Mouse (Mus musculus): ENCODE data around the gene Sdk1. TPM values are rescaled to one million over a fixed set of nuclear protein-coding genes. Genes with fewer than 3 reads are reported as not detected.

Gene Sdk1
- total and polyA plus RNA-seq, 2 experiments: 0.18 to 0.27 TPM

DNA sequence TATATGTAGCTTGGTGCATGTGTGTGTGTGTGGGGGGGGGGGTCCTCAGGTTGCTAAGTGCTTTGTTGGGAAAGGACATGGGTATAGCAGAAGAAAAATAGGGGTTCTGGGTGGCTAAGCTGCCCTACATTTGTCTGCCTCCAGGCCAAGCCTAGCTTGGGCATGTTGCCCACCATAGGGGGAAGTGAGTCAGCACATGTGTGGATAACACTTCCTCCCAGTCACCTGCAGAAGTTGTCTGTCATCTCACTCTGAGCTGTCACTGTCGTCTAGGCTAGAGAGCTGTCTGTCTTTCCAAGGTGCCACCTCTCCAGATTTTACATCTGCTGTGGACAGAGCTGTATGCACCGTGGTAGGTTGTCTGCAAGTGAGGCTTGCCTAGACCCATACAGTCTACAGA, 539.9 kb downstream of the Sdk1 start:
- 69% methylated on average over 2 of the region's 2 CpGs for WGBS
- Histone ChIP-seq H3K4me1 (ENCODE audit: control insufficient read depth, insufficient read depth, low read length) (no peaks in the 10 kb centered on the region), H3K79me2 (ENCODE audit: control insufficient read depth, insufficient read depth, low read length) (no peaks in the 10 kb centered on the region), H3K36me3 (ENCODE audit: control insufficient read depth, insufficient read depth, low read length) (no peaks in the 10 kb centered on the region), H3K4me3 (ENCODE audit: insufficient read depth, low read depth, low read length) (no peak overlapping the region), H3K27ac (replicated peaks; ENCODE audit: insufficient read depth, low read depth, low read length) (no peak overlapping the region), H3K9ac (ENCODE audit: low read depth, low read length) (no peak overlapping the region), H3K27me3 (ENCODE audit: control insufficient read depth, insufficient read depth, low read length) (no peaks in the 10 kb centered on the region)
- TF ChIP-seq CTCF (IDR thresholded peaks at IDR 0.05; ENCODE audit: low read depth, low read length) (no peak), POLR2A (IDR thresholded peaks at IDR 0.05; ENCODE audit: extremely low read depth, insufficient read depth, low read length) (no peak)
- DNase-seq (ENCODE audit: extremely low read depth, low read depth, low spot score): no peak

DNA sequence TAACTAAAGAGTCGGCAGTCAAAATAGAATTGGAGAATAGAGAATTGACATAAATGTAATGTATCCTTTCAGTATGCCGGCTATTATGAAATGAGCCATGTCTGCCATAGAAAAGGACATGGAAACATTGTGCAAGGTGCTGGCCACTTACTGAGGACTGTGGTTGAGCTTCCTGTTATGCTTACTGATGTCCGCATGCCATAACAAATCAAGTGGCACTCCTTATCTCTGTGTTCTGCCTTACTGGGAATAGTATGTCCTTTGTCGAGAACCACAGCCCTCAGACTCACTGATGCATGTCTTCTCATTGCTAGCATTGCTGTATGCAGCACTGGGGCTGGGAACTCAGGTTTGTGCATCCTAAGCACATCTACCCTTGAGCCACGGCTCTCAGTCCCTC, 541.0 kb downstream of the Sdk1 start:
- Histone ChIP-seq H3K4me3 (ENCODE audit: insufficient read depth, low read depth, low read length) (no peak overlapping the region), H3K79me2 (ENCODE audit: control insufficient read depth, insufficient read depth, low read length) (no peaks in the 10 kb centered on the region), H3K27ac (replicated peaks; ENCODE audit: insufficient read depth, low read depth, low read length) (no peak overlapping the region), H3K36me3 (ENCODE audit: control insufficient read depth, insufficient read depth, low read length) (no peaks in the 10 kb centered on the region), H3K27me3 (ENCODE audit: control insufficient read depth, insufficient read depth, low read length) (no peaks in the 10 kb centered on the region), H3K4me1 (ENCODE audit: control insufficient read depth, insufficient read depth, low read length) (no peaks in the 10 kb centered on the region), H3K9ac (ENCODE audit: low read depth, low read length) (no peak overlapping the region)
- TF ChIP-seq POLR2A (IDR thresholded peaks at IDR 0.05; ENCODE audit: extremely low read depth, insufficient read depth, low read length) (no peak), CTCF (IDR thresholded peaks at IDR 0.05; ENCODE audit: low read depth, low read length) (no peak)
- no peak for DNase-seq (ENCODE audit: extremely low read depth, low read depth, low spot score)
- 89% methylated on average over 5 of the region's 5 CpGs for WGBS

DNA sequence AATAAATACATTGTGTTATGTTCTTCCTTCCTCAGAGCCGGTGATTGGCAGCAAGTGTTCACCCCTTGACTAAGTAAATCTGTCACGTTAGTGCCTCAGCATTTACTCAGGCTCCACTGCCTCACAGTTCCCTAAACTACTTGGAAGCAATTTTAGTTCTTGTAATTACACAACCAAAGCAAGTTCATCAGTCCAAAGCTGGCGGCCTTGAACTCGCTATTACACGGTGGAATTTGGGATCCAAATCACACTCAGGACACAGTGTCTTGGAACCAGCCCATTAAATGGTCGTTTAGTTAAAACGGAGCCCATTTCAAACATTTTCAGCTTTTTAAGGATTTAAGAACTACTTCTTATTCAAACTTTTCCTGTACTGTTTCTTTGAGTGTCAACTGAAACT, 542.2 kb downstream of the Sdk1 start:
- WGBS: 49% methylated on average over 7 of the region's 7 CpGs
- Histone ChIP-seq H3K4me1 (ENCODE audit: control insufficient read depth, insufficient read depth, low read length) (no peaks in the 10 kb centered on the region), H3K36me3 (ENCODE audit: control insufficient read depth, insufficient read depth, low read length) (no peaks in the 10 kb centered on the region), H3K27ac (replicated peaks; ENCODE audit: insufficient read depth, low read depth, low read length) (no peak overlapping the region), H3K9ac (ENCODE audit: low read depth, low read length) (no peak overlapping the region), H3K27me3 (ENCODE audit: control insufficient read depth, insufficient read depth, low read length) (no peaks in the 10 kb centered on the region), H3K4me3 (ENCODE audit: insufficient read depth, low read depth, low read length) (no peak overlapping the region), H3K79me2 (ENCODE audit: control insufficient read depth, insufficient read depth, low read length) (no peaks in the 10 kb centered on the region)
- peak; percentile 74 for DNase-seq (ENCODE audit: extremely low read depth, low read depth, low spot score)
- TF ChIP-seq CTCF (IDR thresholded peaks at IDR 0.05; ENCODE audit: low read depth, low read length) (no peak), POLR2A (IDR thresholded peaks at IDR 0.05; ENCODE audit: extremely low read depth, insufficient read depth, low read length) (no peak)

DNA sequence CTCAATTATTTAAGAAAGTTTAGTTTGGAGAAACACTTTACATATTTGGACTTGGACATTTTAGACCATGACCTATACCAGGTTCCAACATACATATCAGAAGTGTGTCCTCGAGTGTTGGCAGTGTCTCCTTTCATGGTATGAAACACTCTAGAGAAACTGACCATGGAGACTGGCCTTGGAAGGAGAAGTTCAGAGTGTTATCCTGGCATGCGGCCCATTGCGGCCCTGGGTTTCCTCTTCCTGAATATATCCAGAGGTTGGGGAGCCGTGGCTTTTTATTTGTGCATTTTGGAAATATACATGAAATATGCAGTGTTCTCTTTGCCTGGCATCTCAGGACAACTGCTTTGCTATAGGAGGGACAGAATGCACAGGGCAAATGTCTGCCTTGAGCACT, 552.6 kb downstream of the Sdk1 start:
- 82% methylated on average over 4 of the region's 4 CpGs for WGBS
- Histone ChIP-seq H3K27ac (replicated peaks; ENCODE audit: insufficient read depth, low read depth, low read length) (no peak overlapping the region), H3K4me1 (ENCODE audit: control insufficient read depth, insufficient read depth, low read length) (no peaks in the 10 kb centered on the region), H3K79me2 (ENCODE audit: control insufficient read depth, insufficient read depth, low read length) (no peaks in the 10 kb centered on the region), H3K36me3 (ENCODE audit: control insufficient read depth, insufficient read depth, low read length) (no peaks in the 10 kb centered on the region), H3K4me3 (ENCODE audit: insufficient read depth, low read depth, low read length) (no peak overlapping the region), H3K27me3 (ENCODE audit: control insufficient read depth, insufficient read depth, low read length) (no peaks in the 10 kb centered on the region), H3K9ac (ENCODE audit: low read depth, low read length) (no peak overlapping the region)
- DNase-seq (ENCODE audit: extremely low read depth, low read depth, low spot score): no peak
- TF ChIP-seq CTCF (IDR thresholded peaks at IDR 0.05; ENCODE audit: low read depth, low read length): no peak
- no peak for TF ChIP-seq POLR2A (IDR thresholded peaks at IDR 0.05; ENCODE audit: extremely low read depth, insufficient read depth, low read length)

DNA sequence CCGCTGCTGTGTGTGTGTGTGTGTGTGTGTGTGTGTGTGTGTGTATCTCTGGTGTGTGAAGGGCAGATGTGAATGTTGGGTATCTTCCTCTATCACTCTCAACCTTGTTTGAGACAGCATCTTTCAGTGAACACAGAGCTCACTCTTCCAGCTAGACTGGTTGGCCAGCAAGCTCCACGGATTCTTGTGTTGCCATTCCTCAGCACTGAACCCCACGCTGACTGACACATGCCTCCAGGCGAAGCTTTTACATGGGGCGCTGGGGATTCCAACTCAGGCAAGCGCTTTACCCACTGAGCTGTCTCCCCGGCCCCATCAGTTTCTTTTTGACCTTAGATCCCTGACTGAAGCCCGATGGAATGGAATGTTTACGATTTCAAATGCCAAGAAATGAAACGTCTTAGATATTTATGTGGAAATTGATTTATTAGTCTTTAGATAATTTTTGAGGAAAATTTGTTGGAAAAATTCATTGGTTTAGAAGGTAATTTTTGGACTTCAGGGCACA, 582.6 kb downstream of the Sdk1 start:
- Histone ChIP-seq H3K27ac (replicated peaks; ENCODE audit: insufficient read depth, low read depth, low read length) (no peak overlapping the region), H3K4me1 (ENCODE audit: control insufficient read depth, insufficient read depth, low read length) (no peaks in the 10 kb centered on the region), H3K36me3 (ENCODE audit: control insufficient read depth, insufficient read depth, low read length) (no peaks in the 10 kb centered on the region), H3K27me3 (ENCODE audit: control insufficient read depth, insufficient read depth, low read length) (no peaks in the 10 kb centered on the region; the same call in 1 of the 2 replicates), H3K9ac (ENCODE audit: low read depth, low read length) (no peak overlapping the region), H3K79me2 (ENCODE audit: control insufficient read depth, insufficient read depth, low read length) (no peaks in the 10 kb centered on the region), H3K4me3 (ENCODE audit: insufficient read depth, low read depth, low read length) (no peak overlapping the region)
- TF ChIP-seq CTCF (IDR thresholded peaks at IDR 0.05; ENCODE audit: low read depth, low read length) (no peak), POLR2A (IDR thresholded peaks at IDR 0.05; ENCODE audit: extremely low read depth, insufficient read depth, low read length) (no peak)
- no peak for DNase-seq (ENCODE audit: extremely low read depth, low read depth, low spot score)
- 79% methylated on average over 10 of the region's 10 CpGs for WGBS

DNA sequence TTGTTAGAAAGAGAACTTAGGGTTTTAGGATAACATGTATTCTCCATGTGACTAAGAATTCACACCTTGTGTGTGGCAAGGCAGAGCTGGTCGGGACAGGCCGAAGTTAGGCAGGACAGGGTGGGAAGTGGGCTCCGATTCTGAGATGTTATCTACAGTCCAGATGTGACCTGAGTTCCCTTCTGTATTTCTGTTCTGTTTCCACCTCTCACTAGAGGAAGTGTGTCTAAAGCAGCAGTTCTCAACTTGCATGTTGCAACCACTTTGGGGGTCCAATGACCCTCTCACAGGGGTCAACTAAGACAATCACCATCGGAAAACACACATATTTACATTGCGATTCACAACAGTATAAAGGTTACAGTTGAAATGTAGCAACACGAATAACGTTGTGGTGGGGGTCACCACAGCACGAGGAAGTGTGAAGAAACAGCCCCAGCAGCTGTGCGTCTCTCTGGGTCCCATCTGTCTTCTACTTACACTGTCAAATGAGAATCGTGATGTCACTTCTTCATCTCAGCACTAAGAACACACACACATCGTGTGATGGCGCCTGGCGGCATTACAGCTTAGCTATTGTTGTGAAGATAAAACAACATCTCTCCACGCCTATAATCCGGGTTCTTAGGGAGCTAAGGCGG, 583.6 kb downstream of the Sdk1 start:
- no peaks in the 10 kb centered on the region for H3K79me2 ChIP-seq (ENCODE audit: control insufficient read depth, insufficient read depth, low read length)
- H3K9ac ChIP-seq (ENCODE audit: low read depth, low read length): no peak overlapping the region
- H3K27me3 ChIP-seq (ENCODE audit: control insufficient read depth, insufficient read depth, low read length): no peaks in the 10 kb centered on the region; the same call in 1 of the 2 replicates
- H3K27ac ChIP-seq (replicated peaks; ENCODE audit: insufficient read depth, low read depth, low read length): no peak overlapping the region
- H3K4me3 ChIP-seq (ENCODE audit: insufficient read depth, low read depth, low read length): no peak overlapping the region
- 46% methylated on average over 16 of the region's 16 CpGs for WGBS
- H3K36me3 ChIP-seq (ENCODE audit: control insufficient read depth, insufficient read depth, low read length): no peaks in the 10 kb centered on the region
- H3K4me1 ChIP-seq (ENCODE audit: control insufficient read depth, insufficient read depth, low read length): no peaks in the 10 kb centered on the region
- no peak for TF ChIP-seq POLR2A (IDR thresholded peaks at IDR 0.05; ENCODE audit: extremely low read depth, insufficient read depth, low read length)
- no peak for TF ChIP-seq CTCF (IDR thresholded peaks at IDR 0.05; ENCODE audit: low read depth, low read length)
- no peak for DNase-seq (ENCODE audit: extremely low read depth, low read depth, low spot score)
